9 mouse cellular contexts compared by ENCODE assay signal in the genomic region with DNA sequence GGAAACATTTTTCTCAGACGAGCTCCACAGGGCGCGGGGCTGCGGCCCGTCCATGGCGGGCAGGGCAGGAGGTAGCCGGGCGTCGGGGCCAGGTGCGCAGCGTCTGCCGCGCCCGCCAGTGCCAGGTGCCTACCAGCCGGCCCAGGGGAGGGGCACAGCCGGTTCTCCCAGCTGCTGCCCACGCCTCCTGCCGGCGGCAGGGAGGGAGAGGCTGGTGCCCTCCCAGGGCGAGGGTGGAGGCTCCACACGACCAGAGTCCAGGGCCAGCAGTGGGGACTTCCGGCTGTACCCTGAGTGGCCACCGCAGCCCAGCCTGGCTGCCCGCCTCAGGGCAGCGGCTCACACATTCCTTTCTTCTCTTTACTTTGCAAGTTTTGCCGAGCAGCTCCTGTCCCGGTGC. TPM values are rescaled to one million over a fixed set of nuclear protein-coding genes. Genes with fewer than 3 reads are reported as not detected.
DNase-seq lines count a peak whose midpoint lies in the region; ATAC-seq lines count a peak whose summit lies in the region.
"Had no signal": no experiment of that assay in that cellular context is flagged by ENCODE, and none has a peak within 500 bp of the region (broad histone marks: within the 10 kb centered on the region; RNA-seq: fewer than 3 reads in every experiment).

No protein-coding gene starts in this region.

- H3K27ac ChIP-seq in heart, embryonic 10.5 days = peak overlapping the region; percentile 74; the same call in 1 of the 2 replicates
- no peak overlapping the region for H3K27ac ChIP-seq in hindbrain, embryonic 11.5 days (ENCODE audit: low read depth, low read length)
- no peak overlapping the region for H3K27ac ChIP-seq in limb, embryonic 12.5 days
- H3K27ac ChIP-seq in midbrain, embryonic 13.5 days = no peak overlapping the region

- H3K9ac ChIP-seq in hindbrain, embryonic 11.5 days (ENCODE audit: low read depth, low read length) = no peak overlapping the region
- peak overlapping the region; percentile 51 for H3K9ac ChIP-seq in limb, embryonic 12.5 days (replicated peaks)
- peak overlapping the region; percentile 44; the same call in 1 of the 2 replicates for H3K9ac ChIP-seq in midbrain, embryonic 13.5 days (replicated peaks)

- 8% methylated on average over 27 of the region's 27 CpGs for WGBS in heart, embryonic 10.5 days
- 9% methylated on average over 27 of the region's 27 CpGs for WGBS in hindbrain, embryonic 11.5 days
- WGBS in limb, embryonic 12.5 days = 4% methylated on average over 27 of the region's 27 CpGs
- 17% methylated on average over 23 of the region's 27 CpGs for WGBS in midbrain, embryonic 13.5 days

- H3K4me3 ChIP-seq in heart, embryonic 10.5 days = peak overlapping the region; percentile 52
- peak overlapping the region; percentile 14 for H3K4me3 ChIP-seq in hindbrain, embryonic 11.5 days (ENCODE audit: low read depth, low read length)
- H3K4me3 ChIP-seq in limb, embryonic 12.5 days (replicated peaks) = peak overlapping the region; percentile 32
- H3K4me3 ChIP-seq in midbrain, embryonic 13.5 days (replicated peaks) = 0 out of 2 replicates have a peak overlapping the region, but pooled peaks have one; percentile 1

- peaks cover 7% of the 10 kb centered on the region for H3K4me1 ChIP-seq in heart, embryonic 10.5 days
- no peaks in the 10 kb centered on the region; the same call in 1 of the 2 replicates for H3K4me1 ChIP-seq in hindbrain, embryonic 11.5 days (replicated peaks; ENCODE audit: control insufficient read depth, insufficient read depth, low read length)
- H3K4me1 ChIP-seq in limb, embryonic 12.5 days (replicated peaks) = peaks cover 7% of the 10 kb centered on the region
- H3K4me1 ChIP-seq in midbrain, embryonic 13.5 days (replicated peaks) = peaks cover 6% of the 10 kb centered on the region

- H3K36me3 ChIP-seq in heart, embryonic 10.5 days = 0 out of 2 replicates have a peak, but pooled peaks cover 2% of the 10 kb centered on the region
- H3K36me3 ChIP-seq in hindbrain, embryonic 11.5 days (ENCODE audit: control insufficient read depth, insufficient read depth, low read length) = no peaks in the 10 kb centered on the region
- H3K36me3 ChIP-seq in limb, embryonic 12.5 days = no peaks in the 10 kb centered on the region
- no peaks in the 10 kb centered on the region for H3K36me3 ChIP-seq in midbrain, embryonic 13.5 days

- ATAC-seq in hindbrain, embryonic 11.5 days (ENCODE audit: low FRiP score) = no peak
- no peak for ATAC-seq in limb, embryonic 12.5 days (ENCODE audit: insufficient number of reproducible peaks, insufficient read depth, low FRiP score, low TSS enrichment, low read depth)
- no peak for ATAC-seq in midbrain, embryonic 13.5 days

- peaks cover 45% of the 10 kb centered on the region for H3K27me3 ChIP-seq in heart, embryonic 10.5 days (ENCODE audit: insufficient read depth, poor library complexity, severe bottlenecking)
- H3K27me3 ChIP-seq in hindbrain, embryonic 11.5 days (ENCODE audit: control insufficient read depth, insufficient read depth, low read length) = peaks cover 15% of the 10 kb centered on the region
- H3K27me3 ChIP-seq in limb, embryonic 12.5 days = peaks cover 41% of the 10 kb centered on the region
- H3K27me3 ChIP-seq in midbrain, embryonic 13.5 days = peaks cover 30% of the 10 kb centered on the region

- H3K9me3 ChIP-seq in heart, embryonic 10.5 days = no peaks in the 10 kb centered on the region
- no peaks in the 10 kb centered on the region for H3K9me3 ChIP-seq in hindbrain, embryonic 11.5 days (ENCODE audit: control insufficient read depth, low read length)
- no peaks in the 10 kb centered on the region for H3K9me3 ChIP-seq in limb, embryonic 12.5 days
- no peaks in the 10 kb centered on the region for H3K9me3 ChIP-seq in midbrain, embryonic 13.5 days

- H3K4me2 ChIP-seq in hindbrain, embryonic 11.5 days (replicated peaks; ENCODE audit: low read depth, low read length) = peak overlapping the region; percentile 30
- peak overlapping the region; percentile 60 for H3K4me2 ChIP-seq in limb, embryonic 12.5 days
- peak overlapping the region; percentile 37 for H3K4me2 ChIP-seq in midbrain, embryonic 13.5 days (replicated peaks)

- DNase-seq in heart, embryonic 10.5 days (ENCODE audit: low spot score) = no peak
- no peak for DNase-seq in heart, adult 8-10 months (ENCODE audit: low spot score)
- peak; percentile 27 for DNase-seq in hindbrain, embryonic 11.5 days (ENCODE audit: low spot score)
- DNase-seq in urinary bladder, postnatal 36 days (ENCODE audit: low spot score in 2 of 2) = peak; percentile 40 to 50
- no peak for DNase-seq in left cerebral cortex, adult 11 months (ENCODE audit: low spot score)
- no peak for DNase-seq in layer of hippocampus, adult 18-20 months (ENCODE audit: low spot score in 2 of 2)

RNA-seq across cellular contexts. Expression of a gene that starts 24.1 kb away (rescaled TPM):
- polyA plus RNA-seq in heart, embryonic 10.5 days (2016; fragmentation: Nextera tagmentation; extraction: Ambion mirVana) = 0.57 and 1.8 TPM in 2 replicates
- under 1 TPM in 1 of 4 experiments, not detected in 3; 0.22 TPM for total RNA-seq in heart, adult 8-10 months (2022)
- 6.3 and 9.1 TPM in 2 replicates for polyA plus RNA-seq in hindbrain, embryonic 11.5 days (2014; fragmentation: Nextera tagmentation; extraction: Ambion mirVana)
- 3.4 and 4.9 TPM in 2 replicates for polyA plus RNA-seq in limb, embryonic 12.5 days (2016; fragmentation: Nextera tagmentation; extraction: Ambion mirVana)
- 22.8 and 24.0 TPM in 2 replicates for polyA plus RNA-seq in midbrain, embryonic 13.5 days (2015; fragmentation: Nextera tagmentation; extraction: Ambion mirVana)
- total RNA-seq in layer of hippocampus, adult 18-20 months (2021) = 100 to 1,000 TPM; 274 to 289 TPM

RNA-seq across cellular contexts. Expression of a gene that starts 25.1 kb away (rescaled TPM):
- 0.46 and 0.79 TPM in 2 replicates for polyA plus RNA-seq in heart, embryonic 10.5 days (2016; fragmentation: Nextera tagmentation; extraction: Ambion mirVana)
- total RNA-seq in heart, adult 8-10 months (2022) = not detected
- 1.4 and 1.9 TPM in 2 replicates for polyA plus RNA-seq in hindbrain, embryonic 11.5 days (2014; fragmentation: Nextera tagmentation; extraction: Ambion mirVana)
- 1.6 and 1.9 TPM in 2 replicates for polyA plus RNA-seq in limb, embryonic 12.5 days (2016; fragmentation: Nextera tagmentation; extraction: Ambion mirVana)
- polyA plus RNA-seq in midbrain, embryonic 13.5 days (2015; fragmentation: Nextera tagmentation; extraction: Ambion mirVana) = 5.5 and 5.6 TPM in 2 replicates
- 1 to 10 TPM; 8.1 to 8.9 TPM for total RNA-seq in layer of hippocampus, adult 18-20 months (2021)

RNA-seq across cellular contexts. Expression of a gene that starts 33.8 kb away (rescaled TPM):
- not detected in 2 replicates for polyA plus RNA-seq in heart, embryonic 10.5 days (2016; fragmentation: Nextera tagmentation; extraction: Ambion mirVana)
- not detected for total RNA-seq in heart, adult 8-10 months (2022)
- polyA plus RNA-seq in hindbrain, embryonic 11.5 days (2014; fragmentation: Nextera tagmentation; extraction: Ambion mirVana) = not detected in 2 replicates
- not detected in 2 replicates for polyA plus RNA-seq in limb, embryonic 12.5 days (2016; fragmentation: Nextera tagmentation; extraction: Ambion mirVana)
- polyA plus RNA-seq in midbrain, embryonic 13.5 days (2015; fragmentation: Nextera tagmentation; extraction: Ambion mirVana) = not detected in 2 replicates
- not detected for total RNA-seq in layer of hippocampus, adult 18-20 months (2021)
- polyA plus RNA-seq: cortical plate, adult 2 months had no signal

RNA-seq across cellular contexts. Expression of a gene that starts 38.4 kb away (rescaled TPM):
- polyA plus RNA-seq in heart, embryonic 10.5 days (2016; fragmentation: Nextera tagmentation; extraction: Ambion mirVana) = 0.76 and 1.2 TPM in 2 replicates
- under 1 TPM; 0.19 to 0.55 (median 0.44) TPM for total RNA-seq in heart, adult 8-10 months (2022)
- polyA plus RNA-seq in hindbrain, embryonic 11.5 days (2014; fragmentation: Nextera tagmentation; extraction: Ambion mirVana) = 0.80 TPM in 2 replicates
- polyA plus RNA-seq in limb, embryonic 12.5 days (2016; fragmentation: Nextera tagmentation; extraction: Ambion mirVana) = 1.0 and 1.3 TPM in 2 replicates
- 1.0 and 1.3 TPM in 2 replicates for polyA plus RNA-seq in midbrain, embryonic 13.5 days (2015; fragmentation: Nextera tagmentation; extraction: Ambion mirVana)
- total RNA-seq in layer of hippocampus, adult 18-20 months (2021) = under 1 TPM; 0.25 to 0.27 TPM

RNA-seq across cellular contexts. Expression of a gene that starts 41.6 kb away (rescaled TPM):
- 24.7 and 29.3 TPM in 2 replicates for polyA plus RNA-seq in heart, embryonic 10.5 days (2016; fragmentation: Nextera tagmentation; extraction: Ambion mirVana)
- total RNA-seq in heart, adult 8-10 months (2022) = 10 to 100 TPM; 15.3 to 19.3 (median 18.4) TPM
- polyA plus RNA-seq in hindbrain, embryonic 11.5 days (2014; fragmentation: Nextera tagmentation; extraction: Ambion mirVana) = 13.6 and 17.6 TPM in 2 replicates
- polyA plus RNA-seq in limb, embryonic 12.5 days (2016; fragmentation: Nextera tagmentation; extraction: Ambion mirVana) = 32.5 TPM in 2 replicates
- polyA plus RNA-seq in midbrain, embryonic 13.5 days (2015; fragmentation: Nextera tagmentation; extraction: Ambion mirVana) = 24.3 and 27.1 TPM in 2 replicates
- total RNA-seq in layer of hippocampus, adult 18-20 months (2021) = 10 to 100 TPM; 35.8 to 37.2 TPM

Comparison
In these comparisons a context has a peak if more than half of its experiments do, and no peak if none do; other contexts are left out.
1. DNase-seq: peak in hindbrain, embryonic 11.5 days (single experiment) and urinary bladder, postnatal 36 days (2 of 2); none in heart, embryonic 10.5 days (single experiment), heart, adult 8-10 months (single experiment), left cerebral cortex, adult 11 months (single experiment) and layer of hippocampus, adult 18-20 months (0 of 2).
2. H3K4me3 ChIP-seq: peak in every context shown above with its lines; median percentile 52 in heart, embryonic 10.5 days; 32 in limb, embryonic 12.5 days; 14 in hindbrain, embryonic 11.5 days; 1 in midbrain, embryonic 13.5 days.
3. Peak in every context shown above with its lines, with median percentiles within 50 percentile points of each other: H3K4me2 ChIP-seq.